Mouse (Mus musculus) heart, embryonic 12.5 days (tissue): ENCODE results near the gene Zfp184. TPM values are rescaled to one million over a fixed set of nuclear protein-coding genes. Genes with fewer than 3 reads are reported as not detected.

Experiments
- microRNA counts: library from miRNA; unstranded; fragments of <30 nt; microRNA quantifications from one replicate; lab custom pipeline; 2017
- microRNA-seq: library from miRNA; unstranded; fragments of <30 nt; microRNA quantifications from one replicate; pipeline ENCODE4, GENCODE M21; 2017
- polyA plus RNA-seq: library from polyadenylated mRNA; unstranded; fragments of >200 nt; fragmentation: Nextera tagmentation; extraction: Ambion mirVana; gene quantifications from 2 replicates; pipeline ENCODE4 v1.2.1, GENCODE M21; 2016

Gene Zfp184
- polyA plus RNA-seq, 1 experiment from 2014 or later = 7.5 TPM

MicroRNA genes within 50 kb of the gene (microRNA counts, 519-probe panel; counts per million panel counts)
- microRNA mmu-miR-1983 (lab: Ali Mortazavi, UCI) = 7,066 counts per million, percentile 87 among the panel's probes with 10 or more counts

Small RNAs within 50 kb of the gene (microRNA-seq; reads per million reads assigned to microRNA genes)
- gene Gm44456 (1.4 reads per million), gene Mir1983 (3,052 reads per million, percentile 88 among the genes with 10 or more reads in this experiment)

Other genes with a start within 250 kb of the Zfp184 start
- gene Olfr1359, start 247.0 kb upstream of the Zfp184 start, polyA plus RNA-seq = not detected in 2 replicates
- gene Hist1h2bl, start 229.0 kb upstream of the Zfp184 start, polyA plus RNA-seq = 0.91 TPM in 1 of 2 replicates, not detected in the other
- 5.4 and 6.6 TPM in 2 replicates for gene Hist1h2ai, start 228.7 kb upstream of the Zfp184 start, polyA plus RNA-seq
- 2.0 TPM in 2 replicates for gene Hist1h3h, start 227.4 kb upstream of the Zfp184 start, polyA plus RNA-seq
- 1.4 and 2.5 TPM in 2 replicates for gene Hist1h2bm, start 223.1 kb upstream of the Zfp184 start, polyA plus RNA-seq
- 0.31 and 0.68 TPM in 2 replicates for gene Hist1h4j, start 210.0 kb upstream of the Zfp184 start, polyA plus RNA-seq
- gene Hist1h4k, start 194.6 kb upstream of the Zfp184 start, polyA plus RNA-seq = 0.80 TPM in 1 of 2 replicates, not detected in the other
- 7.0 and 11.4 TPM in 2 replicates for gene Hist1h2ak, start 191.3 kb upstream of the Zfp184 start, polyA plus RNA-seq
- 1.1 and 2.1 TPM in 2 replicates for gene Hist1h2bn, start 191.0 kb upstream of the Zfp184 start, polyA plus RNA-seq
- gene Hist1h1b, start 164.5 kb upstream of the Zfp184 start, polyA plus RNA-seq = 12.4 and 12.5 TPM in 2 replicates
- 54.7 and 68.0 TPM in 2 replicates for gene Hist1h3i, start 161.7 kb upstream of the Zfp184 start, polyA plus RNA-seq
- gene Hist1h2an, start 157.9 kb upstream of the Zfp184 start, polyA plus RNA-seq = 1.3 and 6.2 TPM in 2 replicates
- 1.3 and 1.4 TPM in 2 replicates for gene Hist1h2bp, start 157.6 kb upstream of the Zfp184 start, polyA plus RNA-seq
- gene Hist1h2bq, start 134.9 kb upstream of the Zfp184 start, polyA plus RNA-seq = 8.4 and 12.7 TPM in 2 replicates
- gene Hist1h2ao, start 134.6 kb upstream of the Zfp184 start, polyA plus RNA-seq = 2.6 TPM in 1 of 2 replicates, not detected in the other
- not detected in 2 replicates for gene Hist1h4m, start 133.3 kb upstream of the Zfp184 start, polyA plus RNA-seq
- gene Hist1h4n, start 112.9 kb upstream of the Zfp184 start, polyA plus RNA-seq = 8.4 and 15.5 TPM in 2 replicates
- gene Hist1h2ap, start 111.6 kb upstream of the Zfp184 start, polyA plus RNA-seq = 2,122 and 2,141 TPM in 2 replicates
- gene Hist1h2br, start 111.4 kb upstream of the Zfp184 start, polyA plus RNA-seq = 8.1 and 12.8 TPM in 2 replicates
- 0.13 and 0.14 TPM in 2 replicates for gene Pom121l2, start 36.1 kb downstream of the Zfp184 start, polyA plus RNA-seq
- 0.17 and 0.28 TPM in 2 replicates for gene Prss16, start 64.6 kb downstream of the Zfp184 start, polyA plus RNA-seq
- gene Hist1h2ah, start 90.5 kb downstream of the Zfp184 start, polyA plus RNA-seq = 3.7 and 5.0 TPM in 2 replicates
- 2.3 and 3.6 TPM in 2 replicates for gene Hist1h2bk, start 90.8 kb downstream of the Zfp184 start, polyA plus RNA-seq
- 10.4 and 12.2 TPM in 2 replicates for gene Hist1h4i, start 96.3 kb downstream of the Zfp184 start, polyA plus RNA-seq
- 11.6 and 14.5 TPM in 2 replicates for gene Hist1h2ag, start 97.8 kb downstream of the Zfp184 start, polyA plus RNA-seq
- gene Hist1h2bj, start 98.1 kb downstream of the Zfp184 start, polyA plus RNA-seq = 3.4 and 6.2 TPM in 2 replicates
- not detected in 2 replicates for gene Vmn1r188, start 139.3 kb downstream of the Zfp184 start, polyA plus RNA-seq
- not detected in 2 replicates for gene Vmn1r189, start 160.7 kb downstream of the Zfp184 start, polyA plus RNA-seq
- not detected in 2 replicates for gene Vmn1r191, start 238.9 kb downstream of the Zfp184 start, polyA plus RNA-seq
- not detected in 2 replicates for gene Vmn1r192, start 246.0 kb downstream of the Zfp184 start, polyA plus RNA-seq